Mouse (Mus musculus) spleen, postnatal 14 days (tissue): ENCODE measurements around the gene Ankub1.

Experiments used
- DNase-seq, 2 experiments: peaks; one replicate each; pipeline ENCODE4 v3.0.0; 2021 to 2022; ENCODE audit warnings: low spot score in 2 of 2

The Ankub1 gene

GRCm38 (mm10) chr3:57692719-57693118 is at the start of gene Ankub1:
Gene Ankub1 (minus strand): TSS chr3:57692799.
- DNase-seq: no peak

- no peak for DNase-seq
These were observed 47.2 kb upstream of the Ankub1 start for GRCm38 (mm10) chr3:57739830-57740229.

GRCm38 (mm10) chr3:57736419-57737095 is 44.0 kb upstream of the Ankub1 start:
- DNase-seq: no peak

- DNase-seq: peak; percentile 80 to 84
These were observed 43.1 kb upstream of the Ankub1 start, which contains the start of gene Rnf13 for GRCm38 (mm10) chr3:57735511-57736370. Gene Rnf13 (plus strand): TSS chr3:57736062.

- no peak for DNase-seq
These were observed 39.8 kb upstream of the Ankub1 start for GRCm38 (mm10) chr3:57732206-57732915.

GRCm38 (mm10) chr3:57714151-57714550 is 21.6 kb upstream of the Ankub1 start:
- DNase-seq: no peak

GRCm38 (mm10) chr3:57696779-57697178 is 4.2 kb upstream of the Ankub1 start:
- DNase-seq: no peak

- DNase-seq: no peak
These were observed 3.6 kb upstream of the Ankub1 start for GRCm38 (mm10) chr3:57696249-57696648.

- no peak for DNase-seq
These were observed 827 bp downstream of the Ankub1 start for GRCm38 (mm10) chr3:57691772-57692171.

- DNase-seq: no peak
These were observed 14.8 kb downstream of the Ankub1 start for GRCm38 (mm10) chr3:57677786-57678185.

- DNase-seq: no peak
These were observed 18.5 kb downstream of the Ankub1 start for GRCm38 (mm10) chr3:57674075-57674474.

- DNase-seq: peak; percentile 17 to 29
These were observed 19.0 kb downstream of the Ankub1 start for GRCm38 (mm10) chr3:57673586-57673985.

GRCm38 (mm10) chr3:57667054-57667723 is 25.4 kb downstream of the Ankub1 start:
- peak in 1 of 2 experiments; percentile 55 for DNase-seq

GRCm38 (mm10) chr3:57665880-57666279 is 26.7 kb downstream of the Ankub1 start:
- no peak for DNase-seq

GRCm38 (mm10) chr3:57664682-57665081 is 27.9 kb downstream of the Ankub1 start:
- no peak for DNase-seq

- DNase-seq: peak in 1 of 2 experiments; percentile 10
These were observed 28.9 kb downstream of the Ankub1 start for GRCm38 (mm10) chr3:57663731-57664130.

- no peak for DNase-seq
These were observed 34.0 kb downstream of the Ankub1 start for GRCm38 (mm10) chr3:57658608-57659007.

- no peak for DNase-seq
These were observed 39.0 kb downstream of the Ankub1 start for GRCm38 (mm10) chr3:57653646-57654045.

- DNase-seq: no peak
These were observed 40.1 kb downstream of the Ankub1 start for GRCm38 (mm10) chr3:57652485-57652884.

- no peak for DNase-seq
These were observed 40.7 kb downstream of the Ankub1 start for GRCm38 (mm10) chr3:57651865-57652259.

- peak; percentile 78 to 82 for DNase-seq
These were observed 41.3 kb downstream of the Ankub1 start, which contains the start of gene Commd2 for GRCm38 (mm10) chr3:57651231-57651864. Gene Commd2 (minus strand): TSS chr3:57651715.
